Mouse (Mus musculus) ES-E14 (cell line): ENCODE measurements around the gene Chic1. TPM values are rescaled to one million over a fixed set of nuclear protein-coding genes. Genes with fewer than 3 reads are reported as not detected.

Experiments used
- DNase-seq: peaks from one replicate; pipeline ENCODE4 v3.0.0-alpha.2; 2013; ENCODE audit warnings: low read depth, low spot score
- H3K27ac ChIP-seq: 2 replicates; pipeline ENCODE4 v1.5.1; 2012; ENCODE audit warnings: low read depth, mild to moderate bottlenecking, low read length, moderate library complexity, mixed read lengths; ENCODE audit not compliant: poor library complexity, insufficient read depth, severe bottlenecking
- H3K36me3 ChIP-seq: 2 replicates; pipeline ENCODE4 v1.6.1; 2012; ENCODE audit warnings: mild to moderate bottlenecking, low read length, moderate library complexity, mixed read lengths; ENCODE audit not compliant: control insufficient read depth, poor library complexity, insufficient read depth, severe bottlenecking
- H3K4me1 ChIP-seq, 2 experiments: fragments of 150-350 bp in 1 of 2; sonication (generic) in 1 of 2; 2 replicates each; pipeline ENCODE4 v1.6.1; 2012; ENCODE audit warnings: low read length in 2 of 2, mild to moderate bottlenecking in 1 of 2, mixed read lengths in 1 of 2; ENCODE audit not compliant: control insufficient read depth in 2 of 2, insufficient read depth in 2 of 2, poor library complexity in 1 of 2
- H3K4me3 ChIP-seq, 2 experiments: fragments of 150-350 bp in 1 of 2; sonication (generic) in 1 of 2; 2 replicates each; pipeline ENCODE4 v1.5.1; 2012; ENCODE audit warnings: low read length in 2 of 2, low read depth in 1 of 2, mild to moderate bottlenecking in 1 of 2, mixed read lengths in 1 of 2; ENCODE audit not compliant: insufficient read depth in 1 of 2, poor library complexity in 1 of 2, severe bottlenecking in 1 of 2
- H3K9ac ChIP-seq: 2 replicates; pipeline ENCODE4 v1.6.1; 2012; ENCODE audit warnings: low read depth, mild to moderate bottlenecking, low read length, mixed read lengths; ENCODE audit not compliant: poor library complexity, insufficient read depth, severe bottlenecking
- H3K9me3 ChIP-seq: fragments of 150-350 bp; sonication (generic); 2 replicates; pipeline ENCODE4 v1.6.1; 2012; ENCODE audit warnings: low read depth, mild to moderate bottlenecking, low read length; ENCODE audit not compliant: control insufficient read depth, insufficient read depth
- CHD2 ChIP-seq: IDR thresholded peaks from 2 replicates; pipeline ENCODE4 v1.6.1; 2014; ENCODE audit warnings: mild to moderate bottlenecking, low read depth, low read length, inconsistent platforms
- HCFC1 ChIP-seq: IDR thresholded peaks from 2 replicates; pipeline ENCODE4 v1.6.1; 2012; ENCODE audit warnings: low read length, inconsistent platforms, borderline replicate concordance; ENCODE audit not compliant: insufficient read depth
- MAFK ChIP-seq: IDR thresholded peaks from 2 replicates; pipeline ENCODE4 v1.6.1; 2014; ENCODE audit warnings: mild to moderate bottlenecking, low read depth, low read length, inconsistent platforms; ENCODE audit not compliant: insufficient read depth
- ZC3H11A ChIP-seq: IDR thresholded peaks from 2 replicates; pipeline ENCODE4 v1.6.1; 2012; ENCODE audit warnings: low read depth, mild to moderate bottlenecking, inconsistent platforms, low read length, borderline replicate concordance
- ZNF384 ChIP-seq: IDR thresholded peaks from 2 replicates; pipeline ENCODE4 v1.6.1; 2012; ENCODE audit warnings: low read depth, low read length, inconsistent platforms
- in situ Hi-C, 2 experiments: fragments of 600-800 bp; cut with MboI; formaldehyde crosslinking; loops; one replicate each; pipeline ENCODE4 v1.15.1; 2025; ENCODE audit warnings: low sequenced_read_pairs in 2 of 2, inconsistent platforms in 1 of 2; ENCODE audit not compliant: unreplicated experiment in 2 of 2
- total RNA-seq: library from RNA; depleted of rRNA; stranded (reverse); fragments of 300-350 nt; gene quantifications from 2 replicates; pipeline ENCODE4 v1.2.3, GENCODE M21; 2012; rRNA removed

Gene Chic1
- 10.8 and 13.2 TPM in 2 replicates for total RNA-seq

- H3K4me3 ChIP-seq, result peak within 1 kb of the TSS; percentile 77 to 99
- H3K9ac ChIP-seq, result peak within 1 kb of the TSS; percentile 83
- DNase-seq, result peak; percentile 84
- H3K36me3 ChIP-seq, result no peaks in the 10 kb centered on the region
- H3K9me3 ChIP-seq, result no peaks in the 10 kb centered on the region
- no peak for TF ChIP-seq CHD2
- no peak for TF ChIP-seq MAFK
- TF ChIP-seq ZC3H11A, result no peak
- TF ChIP-seq ZNF384, result no peak
- no peak for TF ChIP-seq HCFC1
- peak within 1 kb of the TSS; percentile 20; the same call in 1 of the 2 replicates for H3K27ac ChIP-seq
- H3K4me1 ChIP-seq, result no peaks in the 10 kb centered on the region
- in situ Hi-C loops, result no loop called here
Observed at GRCm38 (mm10) chrX:103356287-103356686, at the start of gene Chic1. Chic1 (plus strand) TSS chrX:103356476.

GRCm38 (mm10) chrX:103308262-103308661 is 48.0 kb upstream of the Chic1 start:
- no peak overlapping the region for H3K9ac ChIP-seq
- H3K4me3 ChIP-seq, result no peak overlapping the region
- TF ChIP-seq ZNF384 (no peak), MAFK (no peak), ZC3H11A (no peak), HCFC1 (no peak)
- no peaks in the 10 kb centered on the region; the same call in 1 of the 2 replicates for H3K36me3 ChIP-seq
- DNase-seq, result no peak
- no peaks in the 10 kb centered on the region for H3K9me3 ChIP-seq
- in situ Hi-C loops, result no loop called here
- H3K27ac ChIP-seq, result no peak overlapping the region
- peaks cover 0 to 3% of the 10 kb centered on the region in 2 experiments; a peak in 1 of 4 replicates for H3K4me1 ChIP-seq

GRCm38 (mm10) chrX:103311723-103312122 is 44.6 kb upstream of the Chic1 start:
- TF ChIP-seq HCFC1, result no peak
- TF ChIP-seq CHD2, result peak; percentile 21; the same call in 1 of the 2 replicates
- no peak for TF ChIP-seq MAFK
- peak overlapping the region; percentile 90; the same call in 1 of the 2 replicates for H3K27ac ChIP-seq
- H3K36me3 ChIP-seq, result no peaks in the 10 kb centered on the region; the same call in 1 of the 2 replicates
- H3K4me3 ChIP-seq, result peak overlapping the region; percentile 55 to 62
- in situ Hi-C loops, result no loop called here
- peak; percentile 72 for DNase-seq
- H3K9ac ChIP-seq, result no peak overlapping the region
- H3K9me3 ChIP-seq, result no peaks in the 10 kb centered on the region
- peaks cover 0 to 5% of the 10 kb centered on the region in 2 experiments; a peak in 1 of 4 replicates for H3K4me1 ChIP-seq

- Histone ChIP-seq H3K4me1 (peaks cover 0 to 5% of the 10 kb centered on the region in 2 experiments; a peak in 1 of 4 replicates), H3K36me3 (no peaks in the 10 kb centered on the region), H3K4me3 (no peak overlapping the region), H3K27ac (no peak overlapping the region; the same call in 1 of the 2 replicates), H3K9ac (no peak overlapping the region), H3K9me3 (no peaks in the 10 kb centered on the region)
- TF ChIP-seq CHD2, result no peak
- TF ChIP-seq ZNF384, result no peak
- TF ChIP-seq MAFK, result no peak
- no peak for TF ChIP-seq HCFC1
- no peak for TF ChIP-seq ZC3H11A
- in situ Hi-C loops, result no loop called here
- no peak for DNase-seq
Observed at GRCm38 (mm10) chrX:103314146-103314545, 42.1 kb upstream of the Chic1 start.

- Histone ChIP-seq H3K36me3 (no peaks in the 10 kb centered on the region), H3K4me3 (peak within 1 kb of the TSS; percentile 52 to 64), H3K9me3 (no peaks in the 10 kb centered on the region), H3K4me1 (0 out of 4 replicates have a peak, but pooled peaks cover 0 to 2% of the 10 kb centered on the region in 2 experiments), H3K27ac (no peak within 1 kb of the TSS), H3K9ac (no peak within 1 kb of the TSS)
- no peak for DNase-seq
- in situ Hi-C loops, result no loop called here
- TF ChIP-seq CHD2, result no peak
- TF ChIP-seq HCFC1, result no peak
- TF ChIP-seq ZC3H11A, result no peak
- no peak for TF ChIP-seq ZNF384
- TF ChIP-seq MAFK, result no peak
Observed at GRCm38 (mm10) chrX:103321146-103321545, 35.1 kb upstream of the Chic1 start, which contains the start of gene Cdx4. Cdx4 (plus strand) TSS chrX:103321398.
